Mouse (Mus musculus) embryo, embryonic 9.5 days (tissue): ENCODE measurements around the gene Pklr.

Experiments
- DNase-seq: peaks from one replicate; pipeline ENCODE4 v3.0.0-alpha.2; 2017; ENCODE audit errors: extremely low spot score

Gene Pklr

GRCm38 (mm10) chr3:89163643-89164245, 27.8 kb downstream of the Pklr start:
- no peak for DNase-seq

GRCm38 (mm10) chr3:89164506-89165267, 28.7 kb downstream of the Pklr start, which contains the start of gene Clk2:
TSS of gene Clk2 (plus strand) at chr3:89164795.
- peak; percentile 95 for DNase-seq

GRCm38 (mm10) chr3:89165268-89165870, 29.4 kb downstream of the Pklr start:
- no peak for DNase-seq

- no peak for DNase-seq
Measured at GRCm38 (mm10) chr3:89166945-89167344, 31.0 kb downstream of the Pklr start.

- no peak for DNase-seq
Measured at GRCm38 (mm10) chr3:89174844-89175243, 38.9 kb downstream of the Pklr start.

- no peak for DNase-seq
Measured at GRCm38 (mm10) chr3:89175544-89175943, 39.6 kb downstream of the Pklr start.

- DNase-seq = no peak
Measured at GRCm38 (mm10) chr3:89176421-89176820, 40.5 kb downstream of the Pklr start.

GRCm38 (mm10) chr3:89177242-89178106, 41.5 kb downstream of the Pklr start, which contains the start of gene Scamp3:
TSS of gene Scamp3 (plus strand) at chr3:89177473.
- peak; percentile 95 for DNase-seq

GRCm38 (mm10) chr3:89178107-89178385, 42.1 kb downstream of the Pklr start:
- no peak for DNase-seq

- no peak for DNase-seq
Measured at GRCm38 (mm10) chr3:89179056-89179455, 43.1 kb downstream of the Pklr start.

- DNase-seq = no peak
Measured at GRCm38 (mm10) chr3:89181749-89182500, 46.0 kb downstream of the Pklr start.

- no peak for DNase-seq
Measured at GRCm38 (mm10) chr3:89182531-89183057, 46.7 kb downstream of the Pklr start.

- DNase-seq = peak; percentile 93
Measured at GRCm38 (mm10) chr3:89183058-89183958, 47.4 kb downstream of the Pklr start, which contains the start of gene Fam189b. TSS of gene Fam189b (plus strand) at chr3:89183143.

GRCm38 (mm10) chr3:89183959-89184315, 48.0 kb downstream of the Pklr start:
- DNase-seq = no peak

- no peak for DNase-seq
Measured at GRCm38 (mm10) chr3:89187197-89187596, 51.3 kb downstream of the Pklr start.

- DNase-seq = no peak
Measured at GRCm38 (mm10) chr3:89187690-89188477, 51.9 kb downstream of the Pklr start.

- DNase-seq = no peak
Measured at GRCm38 (mm10) chr3:89188478-89188875, 52.5 kb downstream of the Pklr start.

GRCm38 (mm10) chr3:89190436-89190835, 54.5 kb downstream of the Pklr start:
- no peak for DNase-seq

- DNase-seq = no peak
Measured at GRCm38 (mm10) chr3:89193351-89193750, 57.4 kb downstream of the Pklr start.
